Mouse (Mus musculus): ENCODE data around the gene Smurf1.

Gene Smurf1

DNA sequence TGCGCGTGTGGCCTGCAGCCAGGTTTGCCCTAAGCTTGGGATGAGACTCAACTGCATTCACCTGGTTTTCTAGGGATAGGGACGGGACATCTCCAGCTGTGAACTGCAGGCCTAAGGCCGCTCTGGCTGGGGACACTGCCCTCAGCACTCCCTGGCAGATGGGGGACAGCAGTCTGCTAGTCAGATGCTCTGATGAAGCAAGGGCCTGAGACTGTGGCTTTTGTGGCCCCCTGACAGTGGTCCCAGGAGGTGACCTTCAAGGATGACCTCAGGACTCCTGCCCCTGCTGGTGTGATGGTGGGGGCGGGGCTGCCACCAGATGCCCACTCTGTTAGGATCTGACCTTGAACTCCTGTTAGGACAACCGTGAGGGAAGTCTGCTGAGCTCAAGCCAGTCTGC lies 90.4 kb downstream of the Smurf1 start:
- no peak for ATAC-seq (ENCODE audit: insufficient number of reproducible peaks, low FRiP score, low TSS enrichment)

DNA sequence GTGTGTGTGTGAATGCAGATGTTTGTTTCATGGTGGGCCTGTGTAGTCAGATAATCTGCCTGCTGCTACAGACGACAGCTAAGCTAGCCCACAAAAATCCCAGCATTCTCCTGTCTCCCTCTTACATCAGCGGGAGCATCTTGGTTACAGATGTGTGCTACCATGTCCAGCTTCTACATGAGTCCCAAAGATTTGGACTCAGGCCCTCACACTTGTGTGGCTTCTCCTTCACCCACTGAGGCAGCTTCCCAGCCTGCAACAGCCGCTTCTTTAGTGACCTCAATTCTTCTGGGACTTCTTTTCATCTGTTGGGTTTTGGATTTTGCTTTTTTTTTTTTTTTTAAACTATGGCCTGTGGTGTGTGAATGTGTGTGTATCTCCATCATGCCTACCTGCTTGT lies 92.8 kb downstream of the Smurf1 start:
- no peak for ATAC-seq (ENCODE audit: insufficient number of reproducible peaks, low FRiP score, low TSS enrichment)

DNA sequence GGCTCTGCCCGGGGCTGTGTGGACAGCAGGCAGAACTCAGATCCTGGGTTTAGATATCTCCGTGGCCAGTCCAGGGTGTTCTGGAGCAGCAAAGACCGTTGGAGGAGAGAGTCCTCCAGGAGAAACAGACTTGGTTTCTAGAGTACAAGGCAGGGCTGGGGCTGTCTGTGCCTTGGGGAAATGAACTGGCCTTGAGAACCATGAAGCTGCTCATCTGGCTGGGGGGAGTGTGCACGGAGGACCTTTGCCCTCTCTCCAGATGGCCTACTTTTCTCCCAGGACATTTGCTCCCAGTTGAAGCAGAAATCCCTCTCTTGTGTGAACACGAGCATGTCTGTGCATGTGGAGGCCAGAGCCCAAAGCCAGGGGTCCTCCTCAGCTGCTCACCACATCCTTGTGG lies 93.3 kb downstream of the Smurf1 start:
- ATAC-seq (ENCODE audit: insufficient number of reproducible peaks, low FRiP score, low TSS enrichment) = no peak

DNA sequence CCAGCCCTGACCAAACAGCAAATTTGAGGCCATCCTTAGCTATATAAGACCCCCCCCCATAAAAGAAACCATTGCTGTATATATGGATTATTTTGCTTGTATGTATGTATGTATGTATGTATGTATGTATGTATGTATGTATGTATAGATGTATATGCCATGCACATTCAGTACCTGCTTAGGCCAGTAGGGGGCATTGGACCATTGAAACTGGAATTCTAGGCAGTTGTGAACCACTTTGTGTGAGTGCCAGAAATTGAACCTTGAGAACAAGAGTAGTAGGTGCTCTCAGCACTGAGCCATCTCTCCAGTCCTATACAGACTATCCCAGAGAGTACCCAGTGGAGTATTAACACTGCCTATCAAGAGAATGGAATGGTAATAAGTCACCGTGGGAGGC lies 93.9 kb downstream of the Smurf1 start:
- ATAC-seq (ENCODE audit: insufficient number of reproducible peaks, low FRiP score, low TSS enrichment) = no peak

DNA sequence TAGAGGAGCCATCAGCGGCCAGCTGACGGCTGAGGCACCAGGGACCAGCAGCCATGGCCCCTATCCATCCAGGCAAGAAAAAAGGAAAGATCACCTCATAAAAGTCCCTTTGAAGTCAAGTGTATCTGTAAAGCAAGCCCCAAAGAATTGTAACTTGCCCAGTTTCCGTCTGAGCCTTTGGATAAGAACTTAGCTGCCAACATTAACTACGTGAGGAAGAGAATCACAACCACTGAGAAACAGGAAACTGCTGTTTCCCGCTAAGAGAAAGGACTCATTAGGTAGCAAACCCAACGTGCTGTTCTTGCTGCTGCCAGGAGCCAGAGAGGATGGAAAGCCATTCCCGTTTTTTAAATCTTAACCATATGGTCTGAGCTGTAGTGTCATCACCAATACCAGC lies 94.9 kb downstream of the Smurf1 start:
- no peak for ATAC-seq (ENCODE audit: insufficient number of reproducible peaks, low FRiP score, low TSS enrichment)

DNA sequence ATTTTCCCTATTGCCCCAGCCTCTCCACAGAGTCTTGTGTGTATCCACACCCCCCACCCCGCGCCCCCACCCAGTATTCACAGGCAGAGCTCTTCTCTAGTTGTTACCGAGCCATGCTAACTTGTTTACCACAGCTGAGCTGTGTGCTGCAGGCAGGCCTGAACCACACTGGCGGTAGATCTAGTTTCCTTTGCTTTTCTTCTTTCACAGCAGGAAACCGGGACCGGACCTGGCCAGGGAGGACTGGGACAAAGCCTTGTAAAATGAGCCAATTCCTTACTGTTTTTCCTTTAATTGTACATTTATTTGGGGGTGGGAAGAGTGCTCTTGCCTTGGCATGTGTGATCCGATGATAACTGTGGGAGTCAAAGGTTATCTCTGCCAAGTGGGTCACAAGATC lies 96.2 kb downstream of the Smurf1 start:
- no peak for ATAC-seq (ENCODE audit: insufficient number of reproducible peaks, low FRiP score, low TSS enrichment)

DNA sequence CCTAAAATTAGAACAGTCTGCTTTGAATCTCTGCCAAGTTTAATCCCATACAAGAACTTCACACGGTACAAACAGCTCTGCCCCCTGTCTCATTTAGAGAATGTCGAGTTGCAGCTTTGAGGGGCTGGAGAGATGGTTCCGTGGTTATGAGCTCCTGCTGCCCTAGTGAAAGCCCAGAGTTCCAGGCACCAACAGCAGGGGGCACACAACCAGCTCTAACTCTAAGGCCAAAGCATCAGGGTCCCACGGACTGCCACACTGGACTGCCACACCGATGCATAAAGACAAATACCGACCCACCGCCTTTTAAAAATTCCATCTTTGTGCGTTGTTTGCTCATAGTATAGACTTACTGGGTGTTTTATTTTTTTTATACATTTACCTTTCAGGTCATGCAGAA lies 98.7 kb downstream of the Smurf1 start:
- no peak for ATAC-seq (ENCODE audit: insufficient number of reproducible peaks, low FRiP score, low TSS enrichment)

DNA sequence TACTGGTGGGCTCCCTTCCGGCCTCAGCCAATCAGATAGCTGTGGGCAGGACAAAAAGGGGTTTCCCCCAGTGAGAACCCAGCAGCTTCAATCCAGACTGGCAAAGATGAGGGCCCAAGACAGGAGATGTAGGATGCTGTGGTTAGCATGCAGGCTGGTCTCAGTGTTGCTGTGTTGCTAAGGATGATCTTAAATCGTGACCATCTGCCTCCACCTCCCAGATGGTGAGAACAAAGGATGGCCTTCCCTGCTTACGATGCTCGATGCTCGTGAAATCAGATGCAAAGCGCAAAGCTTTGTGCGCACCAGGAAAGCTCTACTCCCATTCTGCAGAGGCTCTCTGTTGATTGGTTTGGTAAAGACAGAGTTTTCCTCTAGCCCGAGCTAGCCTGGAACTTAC lies 104.7 kb downstream of the Smurf1 start:
- ATAC-seq (ENCODE audit: insufficient number of reproducible peaks, low FRiP score, low TSS enrichment) = no peak

DNA sequence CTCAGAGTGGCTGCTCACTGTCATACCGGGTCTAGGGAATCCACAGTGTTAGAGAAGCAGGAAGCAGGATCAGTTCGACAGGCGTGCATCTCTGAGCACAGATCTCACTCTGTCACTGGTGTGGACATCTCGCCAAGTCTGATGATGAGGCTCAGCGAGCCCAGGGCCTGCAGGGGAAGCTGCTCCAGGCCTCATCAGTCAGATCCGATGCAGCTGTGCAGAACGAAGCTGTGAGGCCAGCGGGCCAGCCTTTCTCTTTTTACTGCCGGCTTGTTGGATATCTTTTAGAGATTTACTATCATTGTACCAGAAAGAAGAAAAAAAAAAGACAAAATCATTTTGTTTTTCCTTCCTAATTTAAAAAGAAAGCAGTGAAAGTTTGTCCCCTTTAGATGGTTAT lies 106.4 kb downstream of the Smurf1 start:
- no peak for ATAC-seq (ENCODE audit: insufficient number of reproducible peaks, low FRiP score, low TSS enrichment)

DNA sequence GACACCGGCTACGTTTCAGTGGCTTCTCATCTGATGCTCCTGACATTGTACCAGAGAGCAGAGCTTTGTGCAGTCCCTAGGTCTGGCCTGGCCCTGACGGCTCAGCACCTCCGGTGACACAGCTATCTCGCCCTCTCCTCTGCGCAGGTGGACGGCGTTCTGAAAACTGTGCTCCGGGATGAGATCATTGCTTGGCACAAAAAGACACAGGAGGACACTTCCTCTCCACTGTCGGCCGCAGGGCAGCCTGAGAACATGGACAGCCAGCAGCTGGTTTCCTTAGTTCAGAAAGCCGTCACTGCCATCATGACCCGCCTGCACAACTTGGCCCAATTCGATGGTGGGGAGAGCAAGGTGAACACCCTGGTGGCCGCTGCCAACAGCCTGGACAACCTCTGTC lies 107.1 kb downstream of the Smurf1 start:
- no peak for ATAC-seq (ENCODE audit: insufficient number of reproducible peaks, low FRiP score, low TSS enrichment)

DNA sequence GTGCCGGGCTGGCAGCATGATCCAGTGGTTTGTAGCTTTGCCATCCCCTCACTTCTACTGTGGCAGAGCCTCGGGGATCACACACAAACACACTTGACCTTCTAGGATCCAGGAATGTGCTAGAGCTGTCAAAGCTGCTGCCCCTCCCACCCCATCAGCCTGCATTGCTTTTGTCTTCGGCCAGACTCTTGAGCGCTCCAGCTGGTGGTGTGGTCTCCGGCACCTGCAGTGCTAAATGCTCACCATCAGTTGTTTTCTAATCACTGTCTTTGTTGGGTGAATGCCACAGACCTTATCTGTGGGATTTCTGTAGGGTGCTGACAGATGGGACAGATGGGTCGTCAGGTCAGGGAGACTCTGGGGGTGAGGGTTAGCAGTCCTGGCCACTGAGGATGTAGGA lies 109.7 kb downstream of the Smurf1 start:
- no peak for ATAC-seq (ENCODE audit: insufficient number of reproducible peaks, low FRiP score, low TSS enrichment)

DNA sequence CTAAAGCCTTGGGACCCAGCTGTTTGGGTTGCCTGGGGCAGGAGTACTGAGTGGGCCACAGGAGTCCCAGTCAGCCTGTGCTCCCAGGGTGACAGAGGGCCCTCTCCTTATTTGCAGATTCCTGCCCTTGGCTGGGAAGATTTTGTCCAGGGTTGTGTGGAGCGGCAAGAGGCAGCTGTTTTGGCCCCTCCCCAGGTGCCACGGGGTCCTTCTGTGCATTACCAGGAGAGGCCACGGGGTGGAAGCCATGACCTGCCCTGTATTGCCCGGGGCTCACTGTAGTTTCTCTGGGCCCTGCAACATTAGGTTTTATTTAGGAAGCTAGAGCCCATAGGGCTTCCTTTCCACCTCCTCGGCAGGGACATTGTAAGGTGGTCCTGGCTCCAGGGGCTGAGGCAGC lies 111.7 kb downstream of the Smurf1 start:
- ATAC-seq (ENCODE audit: insufficient number of reproducible peaks, low FRiP score, low TSS enrichment) = no peak

DNA sequence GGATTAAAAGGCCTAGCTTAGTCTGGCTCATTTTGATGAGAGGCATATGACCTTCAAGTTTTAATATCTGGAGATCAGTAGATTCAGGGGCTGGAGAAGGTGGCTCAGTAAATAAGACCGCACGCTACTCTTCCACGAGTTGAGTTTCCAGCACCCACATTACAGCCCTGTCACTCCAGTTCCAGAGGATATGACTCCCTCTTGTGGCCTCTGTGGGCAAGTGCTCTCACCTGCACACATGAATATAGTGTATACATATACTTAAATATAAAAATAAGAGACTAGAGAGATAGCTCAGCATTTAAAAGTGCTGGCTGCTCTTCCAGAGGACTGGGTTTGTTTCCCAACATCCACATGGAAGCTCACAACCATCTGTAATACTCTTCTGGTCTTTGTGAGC lies 113.8 kb downstream of the Smurf1 start:
- ATAC-seq (ENCODE audit: insufficient number of reproducible peaks, low FRiP score, low TSS enrichment) = no peak

DNA sequence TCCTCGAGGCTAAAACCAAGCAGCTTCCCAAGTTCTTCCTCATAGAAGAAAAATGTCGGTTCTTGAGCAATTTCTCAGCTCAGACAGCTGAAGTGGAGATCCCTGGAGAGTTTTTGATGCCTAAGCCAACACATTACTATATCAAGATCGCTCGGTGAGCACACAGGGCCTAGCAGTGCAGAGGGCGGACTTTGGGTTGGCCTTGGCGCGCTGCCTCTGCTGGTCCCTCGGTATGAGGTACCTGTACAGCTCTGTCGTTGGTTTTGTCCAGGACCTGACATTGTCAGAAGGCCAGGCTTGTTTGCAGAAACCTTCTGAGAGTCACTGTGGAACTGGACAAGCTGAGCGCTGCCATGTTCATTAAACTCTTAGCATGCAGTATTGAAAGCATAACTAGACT lies 115.7 kb downstream of the Smurf1 start:
- ATAC-seq (ENCODE audit: insufficient number of reproducible peaks, low FRiP score, low TSS enrichment) = no peak

DNA sequence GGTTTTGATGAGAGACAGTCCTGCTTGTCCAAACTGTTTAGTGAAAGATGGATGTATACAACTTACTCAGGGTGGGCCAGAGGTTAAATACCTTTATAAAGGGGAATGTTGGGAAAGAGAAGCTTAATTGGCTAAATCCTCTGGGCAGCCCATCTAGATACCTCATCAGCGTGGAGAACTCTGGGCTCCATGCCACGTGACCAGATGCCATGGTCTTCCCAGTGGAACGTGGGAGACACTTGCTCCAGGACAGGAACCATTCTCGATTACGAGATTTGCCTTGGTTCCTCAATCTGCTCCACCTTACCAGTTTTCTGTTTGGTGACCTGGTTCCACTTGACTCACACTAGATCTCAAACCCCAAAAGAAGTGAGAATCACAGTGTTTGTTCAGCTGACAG lies 116.9 kb downstream of the Smurf1 start:
- no peak for ATAC-seq (ENCODE audit: insufficient number of reproducible peaks, low FRiP score, low TSS enrichment)

DNA sequence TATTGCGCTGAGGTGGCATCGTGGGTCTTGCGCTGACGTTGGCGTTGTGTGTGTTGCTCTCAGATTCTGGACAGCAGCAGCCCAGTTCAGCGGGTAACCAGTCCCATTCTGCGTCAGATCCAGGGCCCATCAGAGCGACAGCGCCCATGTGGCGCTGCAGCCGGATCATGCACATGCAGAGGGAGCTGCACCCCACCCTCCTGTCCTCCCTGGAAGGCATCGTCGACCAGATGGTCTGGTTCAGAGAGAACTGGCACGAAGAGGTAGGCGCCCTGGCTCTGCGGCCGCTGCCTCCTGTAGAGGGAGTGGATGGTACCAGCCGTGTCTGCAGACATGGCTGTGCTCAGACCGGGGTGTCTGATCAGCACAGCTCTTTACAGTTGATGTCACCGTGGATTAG lies 120.3 kb downstream of the Smurf1 start:
- peak; percentile 91 for ATAC-seq (ENCODE audit: insufficient number of reproducible peaks, low FRiP score, low TSS enrichment)

DNA sequence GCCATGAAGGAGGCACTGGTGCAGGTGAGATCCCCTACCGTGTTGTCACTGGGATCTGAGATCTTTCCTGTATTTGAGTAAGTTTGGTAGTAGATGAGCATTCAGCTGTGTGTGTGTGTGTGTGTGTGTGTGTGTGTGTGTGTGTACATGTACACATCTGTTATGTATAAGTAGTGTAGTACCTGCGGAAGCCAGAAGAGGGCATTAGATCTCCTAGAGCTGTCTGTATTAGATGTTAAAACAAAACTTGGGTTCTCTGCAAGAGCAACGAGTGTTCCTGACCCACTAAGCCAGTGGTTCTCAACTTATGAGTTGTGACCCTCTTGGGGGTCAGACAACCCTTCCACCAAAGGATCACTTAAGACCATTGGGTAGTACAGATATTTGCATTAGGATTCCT lies 129.5 kb downstream of the Smurf1 start:
- ATAC-seq (ENCODE audit: insufficient number of reproducible peaks, low FRiP score, low TSS enrichment) = no peak

DNA sequence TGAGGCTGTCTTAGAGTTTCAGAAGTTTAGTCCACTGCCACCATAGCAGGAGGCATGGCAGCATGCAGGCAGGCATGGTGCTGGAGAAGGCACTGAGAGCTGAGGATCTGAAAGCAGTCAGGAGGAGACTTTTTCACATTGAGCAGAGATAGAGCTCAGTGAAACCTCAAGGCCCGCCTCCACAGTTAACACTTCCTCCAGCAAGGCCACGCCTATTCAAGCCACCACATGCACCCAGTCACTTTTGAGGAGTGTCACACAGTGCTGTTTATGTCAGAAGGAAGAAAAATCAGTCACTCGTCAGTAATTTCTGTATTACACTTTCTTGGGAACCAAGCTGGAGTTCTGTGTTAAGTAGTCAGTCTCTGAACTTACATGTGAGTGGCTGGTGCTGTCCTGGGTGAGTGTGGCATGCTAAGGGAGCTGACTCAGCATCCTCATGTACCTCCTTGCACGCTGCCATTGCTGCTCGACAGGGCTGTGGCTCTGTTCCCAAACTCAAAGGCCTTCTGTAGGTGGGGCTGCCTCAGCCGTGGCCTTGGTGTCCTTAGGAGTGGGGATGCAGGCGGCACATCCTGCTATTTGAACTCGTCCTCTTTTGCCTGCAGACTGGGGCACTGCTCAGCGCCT lies 133.7 kb downstream of the Smurf1 start:
- no peak for ATAC-seq (ENCODE audit: insufficient number of reproducible peaks, low FRiP score, low TSS enrichment)

DNA sequence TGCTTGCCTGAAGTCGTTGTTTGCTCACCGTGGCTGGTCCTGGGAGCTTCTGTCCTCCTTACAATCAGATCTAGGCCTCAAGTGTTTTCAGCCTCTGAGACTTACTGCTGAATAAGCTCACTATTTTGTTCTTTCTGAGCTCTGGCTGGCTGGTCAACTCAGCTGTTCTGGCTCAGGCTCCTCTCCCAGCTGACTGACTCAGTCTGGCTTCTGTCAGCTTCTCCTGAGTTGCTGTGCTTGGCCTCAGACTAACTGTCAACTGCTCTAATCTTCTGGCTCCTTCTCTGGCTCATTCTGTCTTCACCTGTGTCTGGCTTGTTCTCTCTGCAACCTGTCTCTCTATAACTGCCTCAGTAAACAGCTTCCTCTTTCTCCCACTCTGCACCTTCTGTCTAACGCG lies 136.0 kb downstream of the Smurf1 start:
- no peak for ATAC-seq (ENCODE audit: insufficient number of reproducible peaks, low FRiP score, low TSS enrichment)

DNA sequence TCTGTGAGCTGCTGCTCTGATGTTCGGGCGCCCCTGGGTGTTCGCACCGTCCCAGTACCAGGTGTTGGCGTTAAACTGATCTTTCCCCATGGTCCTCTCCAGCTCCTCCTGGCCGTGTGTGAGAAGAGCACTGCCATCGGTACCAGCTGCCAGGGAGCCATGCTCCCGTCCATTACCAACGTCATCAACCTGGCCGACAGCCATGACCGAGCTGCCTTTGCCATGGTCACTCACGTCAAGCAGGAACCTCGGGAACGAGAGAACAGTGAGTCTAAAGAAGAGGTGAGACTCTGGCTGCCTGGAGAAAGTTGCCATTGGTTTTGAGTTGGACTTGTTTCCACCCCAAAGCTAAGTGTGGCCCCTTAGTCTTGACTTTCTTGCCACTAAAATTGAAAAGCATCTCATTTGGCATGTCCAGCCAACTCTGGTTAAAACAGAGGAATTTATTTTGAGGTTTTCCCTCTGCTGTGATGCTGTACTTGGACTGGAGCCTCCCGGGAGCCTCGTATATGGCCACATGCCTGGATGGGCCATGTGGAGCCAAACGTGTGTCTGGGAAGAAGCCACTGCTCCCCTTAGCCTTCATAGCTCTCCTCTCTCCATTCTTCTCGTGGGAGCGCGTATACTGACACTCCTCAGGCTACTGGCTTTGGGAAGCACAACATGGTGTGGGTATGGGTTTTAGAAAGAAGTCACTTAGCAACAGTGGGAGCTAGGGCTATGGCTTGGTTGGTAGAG lies 137.1 kb downstream of the Smurf1 start:
- peak; percentile 45; the same call in 1 of the 2 replicates for ATAC-seq (ENCODE audit: insufficient number of reproducible peaks, low FRiP score, low TSS enrichment)
